Mouse (Mus musculus) stomach, postnatal 0 days (tissue): ENCODE data around the gene Stk39. TPM values are rescaled to one million over a fixed set of nuclear protein-coding genes. Genes with fewer than 3 reads are reported as not detected.

Experiments
- ATAC-seq: fragments of 200-750 bp; cut with Nextera tagmentation; 2 replicates; pipeline ENCODE4 v1.8.0; 2017; ENCODE audit not compliant: low FRiP score, low TSS enrichment
- DNase-seq: peaks from one replicate; pipeline ENCODE4 v3.0.0-alpha.2; 2016; ENCODE audit warnings: low spot score
- H3K27ac ChIP-seq: fragments of 300-500 bp; sonication (generic); replicated peaks from 2 replicates; pipeline ENCODE4 v1.5.1; 2014; ENCODE audit warnings: mild to moderate bottlenecking, control low read depth
- H3K27me3 ChIP-seq: fragments of 300-500 bp; sonication (generic); 2 replicates; pipeline ENCODE4 v1.6.1; 2014; ENCODE audit warnings: low read length; ENCODE audit not compliant: control insufficient read depth, insufficient read depth
- H3K36me3 ChIP-seq: fragments of 300-500 bp; sonication (generic); 2 replicates; pipeline ENCODE4 v1.6.1; 2014; ENCODE audit warnings: low read length, mixed read lengths; ENCODE audit not compliant: control insufficient read depth, insufficient read depth
- H3K4me1 ChIP-seq: fragments of 300-500 bp; sonication (generic); replicated peaks from 2 replicates; pipeline ENCODE4 v1.6.1; 2014; ENCODE audit warnings: antibody characterized with exemption; ENCODE audit not compliant: control insufficient read depth, insufficient read depth
- H3K4me2 ChIP-seq: fragments of 300-500 bp; sonication (generic); replicated peaks from 2 replicates; pipeline ENCODE4 v1.6.1; 2014; ENCODE audit warnings: low read depth, mild to moderate bottlenecking, control low read depth, moderate library complexity
- H3K4me3 ChIP-seq: fragments of 300-500 bp; sonication (generic); 2 replicates; pipeline ENCODE4 v1.5.1; 2014; ENCODE audit warnings: low read depth, low read length, control low read depth
- H3K9ac ChIP-seq: fragments of 300-500 bp; sonication (generic); 2 replicates; pipeline ENCODE4 v1.6.1; 2014; ENCODE audit warnings: mild to moderate bottlenecking, low read length, control low read depth, mixed read lengths
- H3K9me3 ChIP-seq: fragments of 300-500 bp; sonication (generic); 2 replicates; pipeline ENCODE4 v1.6.1; 2016; ENCODE audit warnings: low read length; ENCODE audit not compliant: control insufficient read depth
- CTCF ChIP-seq: IDR thresholded peaks from 2 replicates; pipeline ENCODE4 v1.5.1; 2016; ENCODE audit warnings: antibody characterized with exemption, low read depth, mild to moderate bottlenecking, moderate library complexity
- EP300 ChIP-seq: optimal IDR thresholded peaks from 2 replicates; pipeline ENCODE3; 2016; ENCODE audit warnings: antibody characterized with exemption
- WGBS: fragments of 180-500 bp; shearing (Covaris S2); extraction: QIAGEN DNeasy Blood & Tissue Kit; methylation state at CpG from one replicate; pipeline ENCODE4 v1.1.7; 2014; 5-methylcytosine and 5-hydroxymethylcytosine counted together
- polyA plus RNA-seq: library from polyadenylated mRNA; unstranded; fragments of >200 nt; fragmentation: Nextera tagmentation; extraction: Ambion mirVana; gene quantifications from 2 replicates; pipeline ENCODE4 v1.2.1, GENCODE M21; 2015

Stk39 gene
- polyA plus RNA-seq, 1 experiment from 2014 or later: 23.6 TPM

DNA sequence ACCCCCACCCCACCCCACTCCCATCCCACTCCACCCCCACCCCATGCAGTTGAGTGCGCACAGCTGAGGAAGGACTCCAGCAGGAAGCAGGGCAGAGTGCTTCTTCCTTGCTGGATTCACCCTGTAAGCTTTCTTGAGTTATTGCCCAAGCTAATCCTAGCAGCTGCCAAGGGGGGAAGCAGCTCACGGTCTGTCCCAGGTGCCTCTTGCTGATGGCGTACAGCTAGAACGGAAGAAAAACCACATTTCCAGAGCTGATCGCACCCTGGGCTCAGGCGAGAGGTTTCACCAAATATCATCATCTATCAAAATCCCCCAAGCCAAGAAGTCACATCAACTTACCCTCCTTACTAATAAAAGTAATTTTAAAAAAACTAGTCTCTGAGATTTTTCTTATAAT is 90.9 kb downstream of the Stk39 start:
- ATAC-seq: no peak
- Histone ChIP-seq H3K4me2 (no peak overlapping the region), H3K27ac (0 out of 2 replicates have a peak overlapping the region, but pooled peaks have one; percentile 35), H3K27me3 (no peaks in the 10 kb centered on the region), H3K4me3 (no peak overlapping the region), H3K4me1 (peaks cover 3% of the 10 kb centered on the region; the same call in 1 of the 2 replicates), H3K9ac (no peak overlapping the region), H3K36me3 (no peaks in the 10 kb centered on the region), H3K9me3 (no peaks in the 10 kb centered on the region)
- WGBS: 31% methylated on average over 6 of the region's 6 CpGs
- TF ChIP-seq CTCF: no peak
- TF ChIP-seq EP300: no peak
- DNase-seq: no peak

DNA sequence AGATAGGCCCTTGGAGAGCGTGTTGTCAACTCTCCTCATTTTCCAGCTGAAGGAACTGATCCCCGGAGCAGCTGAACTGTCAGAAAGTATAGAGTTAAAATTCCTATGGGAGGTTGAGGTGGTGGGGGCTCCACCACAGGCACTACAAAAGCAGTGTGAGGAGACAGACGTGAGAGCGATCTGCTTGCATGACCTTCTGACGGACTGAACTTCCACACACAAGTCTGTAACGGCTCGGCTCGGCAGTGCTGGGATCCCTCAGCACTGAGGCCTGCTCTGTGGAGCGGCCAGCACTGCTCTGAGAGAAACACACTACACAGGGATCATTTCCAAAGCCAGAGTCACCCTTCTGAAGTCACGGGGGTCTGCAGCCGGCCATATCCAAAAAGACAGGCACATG is 92.4 kb downstream of the Stk39 start:
- Histone ChIP-seq H3K4me2 (no peak overlapping the region), H3K27ac (peak overlapping the region; percentile 53; the same call in 1 of the 2 replicates), H3K36me3 (no peaks in the 10 kb centered on the region), H3K9ac (no peak overlapping the region), H3K4me3 (no peak overlapping the region), H3K4me1 (peaks cover 3% of the 10 kb centered on the region; the same call in 1 of the 2 replicates), H3K27me3 (no peaks in the 10 kb centered on the region), H3K9me3 (no peaks in the 10 kb centered on the region)
- no peak for TF ChIP-seq CTCF
- no peak for TF ChIP-seq EP300
- ATAC-seq (no peak), DNase-seq (no peak)
- WGBS: 58% methylated on average over 11 of the region's 11 CpGs

DNA sequence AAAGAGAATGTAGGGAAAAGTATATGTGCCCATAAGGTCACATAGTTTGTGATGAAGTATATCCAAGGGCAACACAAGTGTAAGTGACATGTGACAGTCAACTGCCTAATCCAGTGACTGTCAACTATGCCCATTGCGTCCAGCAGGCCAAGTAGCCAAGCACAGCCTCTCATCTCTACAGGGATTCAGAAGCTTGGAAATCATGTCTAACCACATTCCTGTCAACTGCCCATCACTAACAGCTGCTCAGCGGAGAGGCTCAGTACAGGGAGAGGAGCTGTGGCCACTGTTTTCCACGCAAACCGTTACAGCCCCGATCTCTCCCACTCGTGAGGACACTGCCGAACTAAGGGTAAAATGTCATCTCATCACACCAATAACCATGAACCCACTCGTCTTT is 93.7 kb downstream of the Stk39 start:
- peaks cover 3% of the 10 kb centered on the region; the same call in 1 of the 2 replicates for H3K4me1 ChIP-seq
- no peaks in the 10 kb centered on the region for H3K9me3 ChIP-seq
- no peak overlapping the region for H3K9ac ChIP-seq
- H3K36me3 ChIP-seq: no peaks in the 10 kb centered on the region
- 93% methylated on average over 8 of the region's 8 CpGs for WGBS
- no peaks in the 10 kb centered on the region for H3K27me3 ChIP-seq
- no peak overlapping the region for H3K4me2 ChIP-seq
- ATAC-seq (no peak), DNase-seq (no peak)
- no peak overlapping the region for H3K4me3 ChIP-seq
- H3K27ac ChIP-seq: no peak overlapping the region
- no peak for TF ChIP-seq CTCF
- TF ChIP-seq EP300: no peak

DNA sequence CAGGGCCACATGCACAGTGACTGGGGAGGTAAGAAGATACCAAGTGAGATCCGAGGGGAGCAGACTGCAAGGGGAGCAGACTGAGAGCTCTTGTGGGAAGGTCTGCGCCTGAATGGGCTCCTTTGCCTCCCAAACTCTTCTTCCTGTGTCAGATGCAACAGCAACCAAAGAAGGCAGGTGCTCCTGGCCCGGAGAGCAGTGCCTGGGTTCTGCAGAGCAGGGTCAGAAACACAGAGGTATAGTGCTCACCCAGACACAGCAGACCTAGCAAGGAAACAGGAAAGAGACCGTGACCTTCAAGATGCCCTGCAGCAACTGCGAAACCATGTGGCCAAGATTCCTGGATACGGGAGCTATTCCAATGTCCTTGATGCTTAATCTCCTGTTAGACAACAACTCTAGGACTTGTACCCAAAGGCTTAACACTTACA is 94.8 kb downstream of the Stk39 start:
- H3K36me3 ChIP-seq: no peaks in the 10 kb centered on the region
- H3K9ac ChIP-seq: no peak overlapping the region
- H3K4me1 ChIP-seq: peaks cover 3% of the 10 kb centered on the region; the same call in 1 of the 2 replicates
- no peak overlapping the region for H3K4me2 ChIP-seq
- WGBS: 77% methylated on average over 6 of the region's 6 CpGs
- H3K27me3 ChIP-seq: no peaks in the 10 kb centered on the region
- no peaks in the 10 kb centered on the region for H3K9me3 ChIP-seq
- ATAC-seq (no peak), DNase-seq (no peak)
- no peak for TF ChIP-seq CTCF
- TF ChIP-seq EP300: no peak
- no peak overlapping the region for H3K4me3 ChIP-seq
- no peak overlapping the region; the same call in 1 of the 2 replicates for H3K27ac ChIP-seq

DNA sequence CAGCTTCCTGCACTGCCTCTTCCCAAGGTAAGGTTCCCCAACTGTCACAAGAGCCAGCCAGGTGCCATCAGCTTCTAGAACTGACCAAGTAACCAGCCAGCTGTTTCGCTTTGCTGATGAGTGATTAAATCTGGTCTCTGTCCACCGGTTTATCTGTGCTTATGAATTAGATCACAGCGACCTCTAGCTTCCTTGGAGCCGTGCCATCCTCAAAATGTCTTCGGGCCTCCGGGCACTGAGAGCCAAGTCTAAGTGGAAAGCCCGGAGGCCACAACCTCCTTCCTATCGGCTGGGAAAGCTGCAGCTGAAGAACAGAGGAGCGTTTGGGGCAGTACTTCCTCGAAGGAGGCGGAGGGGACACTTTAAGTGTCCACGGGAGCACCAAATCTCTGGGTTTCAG is 95.4 kb downstream of the Stk39 start:
- 56% methylated on average over 12 of the region's 12 CpGs for WGBS

DNA sequence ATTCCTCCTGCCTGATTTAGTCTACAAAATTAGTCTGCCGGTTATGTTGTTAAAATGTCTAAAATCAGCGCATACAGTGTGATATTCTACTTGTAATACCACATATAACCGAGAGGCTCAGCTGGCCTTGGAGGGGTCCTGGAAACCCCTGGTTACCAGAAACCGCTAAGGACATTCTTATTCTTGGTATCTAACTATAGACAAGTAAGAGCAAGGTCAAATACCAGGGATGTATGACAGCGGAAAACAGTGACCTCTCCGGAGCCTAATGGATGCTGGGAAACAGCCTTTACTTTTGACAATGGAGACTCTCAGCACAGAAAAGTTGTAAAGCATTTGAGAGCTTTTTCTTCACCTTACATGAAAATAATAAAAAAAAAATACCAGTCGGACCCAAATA is 97.9 kb downstream of the Stk39 start:
- no peak for DNase-seq
- Histone ChIP-seq H3K27ac (no peak overlapping the region), H3K9ac (no peak overlapping the region), H3K9me3 (no peaks in the 10 kb centered on the region), H3K4me1 (no peaks in the 10 kb centered on the region), H3K36me3 (no peaks in the 10 kb centered on the region), H3K27me3 (no peaks in the 10 kb centered on the region), H3K4me3 (no peak overlapping the region), H3K4me2 (no peak overlapping the region)
- WGBS: 80% methylated on average over 7 of the region's 7 CpGs
- ATAC-seq: no peak
- TF ChIP-seq EP300 (no peak), CTCF (no peak)

More for the DNA sequence above, 95.4 kb downstream of the Stk39 start:
- Histone ChIP-seq H3K9ac (no peak overlapping the region), H3K36me3 (no peaks in the 10 kb centered on the region), H3K4me3 (no peak overlapping the region), H3K9me3 (no peaks in the 10 kb centered on the region), H3K27ac (no peak overlapping the region), H3K4me2 (no peak overlapping the region), H3K4me1 (no peaks in the 10 kb centered on the region), H3K27me3 (no peaks in the 10 kb centered on the region)
- ATAC-seq: no peak
- no peak for DNase-seq
- TF ChIP-seq EP300 (no peak), CTCF (peak; percentile 41)
